Mouse (Mus musculus): ENCODE data around the gene Dap.

DNA sequence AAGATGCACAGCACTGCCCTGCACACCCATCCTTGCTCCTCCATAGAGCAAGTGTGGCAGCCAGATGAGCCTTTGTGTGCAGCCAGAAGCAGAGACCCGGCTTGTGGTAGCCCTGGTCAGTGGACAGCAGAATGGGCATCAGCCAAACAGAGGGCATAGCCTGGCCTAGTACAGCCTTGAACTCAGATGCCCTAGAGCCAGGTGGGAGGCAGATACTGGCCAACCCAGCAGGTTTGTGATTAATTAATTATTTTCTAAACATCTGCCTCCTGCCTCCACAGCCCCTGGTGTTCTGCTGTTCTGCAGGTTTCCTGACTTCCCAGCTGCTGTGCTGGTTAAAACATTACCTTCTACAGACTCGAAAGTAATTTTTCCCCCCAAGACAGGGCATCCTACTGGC lies 55.0 kb downstream of the Dap start:
- TF ChIP-seq POLR2A (IDR thresholded peaks at IDR 0.05; ENCODE audit: borderline replicate concordance, control insufficient read depth, low read depth, low read length) (no peak), CTCF (IDR thresholded peaks at IDR 0.05; ENCODE audit: control insufficient read depth, insufficient read depth, low read length) (no peak)
